Mouse (Mus musculus): Measurements from ENCODE around the gene Prn.

DNA sequence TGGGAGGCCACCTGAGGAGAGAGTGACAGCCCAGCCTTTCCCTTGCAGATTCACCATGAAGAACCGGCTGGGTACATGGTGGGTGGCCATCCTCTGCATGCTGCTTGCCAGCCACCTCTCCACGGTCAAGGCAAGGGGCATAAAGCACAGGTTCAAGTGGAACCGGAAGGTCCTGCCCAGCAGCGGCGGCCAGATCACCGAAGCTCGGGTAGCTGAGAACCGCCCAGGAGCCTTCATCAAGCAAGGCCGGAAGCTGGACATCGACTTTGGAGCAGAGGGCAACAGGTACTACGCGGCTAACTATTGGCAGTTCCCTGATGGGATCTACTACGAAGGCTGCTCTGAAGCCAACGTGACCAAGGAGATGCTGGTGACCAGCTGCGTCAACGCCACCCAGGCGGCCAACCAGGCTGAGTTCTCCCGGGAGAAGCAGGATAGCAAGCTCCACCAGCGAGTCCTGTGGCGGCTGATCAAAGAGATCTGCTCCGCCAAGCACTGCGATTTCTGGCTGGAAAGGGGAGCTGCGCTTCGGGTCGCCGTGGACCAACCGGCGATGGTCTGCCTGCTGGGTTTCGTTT, 43.3 kb downstream of the Prn start:
- TF ChIP-seq POLR2A (IDR thresholded peaks at IDR 0.05; ENCODE audit: extremely low read depth, insufficient read depth, low read length) = no peak
- TF ChIP-seq CTCF (IDR thresholded peaks at IDR 0.05; ENCODE audit: extremely low read depth, insufficient read depth, low read length) = no peak
